Mouse (Mus musculus) natural killer cell, adult 2 months (primary cell): Measurements from ENCODE around the gene Tusc1.

ENCODE experiments used
- DNase-seq, 2 experiments: peaks; one replicate each; pipeline ENCODE4 v3.0.0; 2022; ENCODE audit warnings: low spot score in 2 of 2

Tusc1 gene

GRCm38 (mm10) chr4:93335118-93336003, at the start of gene Tusc1:
Gene Tusc1 (minus strand): TSS chr4:93335511.
- peak; percentile 69 to 75 for DNase-seq

GRCm38 (mm10) chr4:93352930-93353329, 17.6 kb upstream of the Tusc1 start:
- DNase-seq: no peak

GRCm38 (mm10) chr4:93344357-93344756, 9.0 kb upstream of the Tusc1 start:
- DNase-seq: no peak

GRCm38 (mm10) chr4:93341568-93341967, 6.3 kb upstream of the Tusc1 start:
- no peak for DNase-seq

- no peak for DNase-seq
These were observed 2.7 kb upstream of the Tusc1 start for GRCm38 (mm10) chr4:93337977-93338376.

GRCm38 (mm10) chr4:93334636-93335117, 634 bp downstream of the Tusc1 start:
- DNase-seq: peak; percentile 72

GRCm38 (mm10) chr4:93307486-93307885, 27.8 kb downstream of the Tusc1 start:
- DNase-seq: no peak

GRCm38 (mm10) chr4:93286065-93286464, 49.2 kb downstream of the Tusc1 start:
- no peak for DNase-seq
